10 mouse cellular contexts compared by ENCODE assay signal in genomic region chr15:99319411-99319871, GRCm38 (mm10). TPM values are rescaled to one million over a fixed set of nuclear protein-coding genes. Genes with fewer than 3 reads are reported as not detected.
DNase-seq lines count a peak whose midpoint lies in the region; ATAC-seq and TF ChIP-seq lines count a peak whose summit lies in the region.
"Had no signal": no experiment of that assay in that cellular context is flagged by ENCODE, and none has a peak within 500 bp of the region (broad histone marks: within the 10 kb centered on the region; RNA-seq: fewer than 3 reads in every experiment).

No protein-coding gene starts in this region.

- no peak for DNase-seq in hindbrain, embryonic 10.5 days (ENCODE audit: low spot score)
- peak; percentile 67 for DNase-seq in kidney, adult 2 months
- peak; percentile 64 for DNase-seq in lung, postnatal 36 days
- no peak for DNase-seq in left cerebral cortex, postnatal 4 days
- DNase-seq: gastrocnemius, postnatal 36 days had no signal

- H3K9ac ChIP-seq in hindbrain, embryonic 13.5 days: no peak overlapping the region
- H3K9ac ChIP-seq in heart, embryonic 13.5 days: 0 out of 2 replicates have a peak overlapping the region, but pooled peaks have one; percentile 5
- H3K9ac ChIP-seq: liver, embryonic 15.5 days had no signal

- H3K4me1 ChIP-seq in hindbrain, embryonic 13.5 days (replicated peaks): 0 out of 2 replicates have a peak, but pooled peaks cover 3% of the 10 kb centered on the region
- peaks cover 9% of the 10 kb centered on the region for H3K4me1 ChIP-seq in hindbrain, embryonic 10.5 days (replicated peaks)
- H3K4me1 ChIP-seq in heart, embryonic 13.5 days: peaks cover 10% of the 10 kb centered on the region
- H3K4me1 ChIP-seq in kidney, adult 2 months (ENCODE audit: control insufficient read depth, insufficient read depth, low read length): no peaks in the 10 kb centered on the region

- no peak for ATAC-seq in hindbrain, embryonic 13.5 days (ENCODE audit: low FRiP score)
- no peak for ATAC-seq in heart, embryonic 13.5 days (ENCODE audit: extremely low read depth, insufficient number of reproducible peaks, low FRiP score, low TSS enrichment)
- ATAC-seq in activated CD4-positive, CD25-positive, alpha-beta regulatory T cell, adult 4 months: no peak

- peaks cover 96% of the 10 kb centered on the region for H3K36me3 ChIP-seq in hindbrain, embryonic 13.5 days
- H3K36me3 ChIP-seq in hindbrain, embryonic 10.5 days: peaks cover 100% of the 10 kb centered on the region
- peaks cover 99% of the 10 kb centered on the region for H3K36me3 ChIP-seq in heart, embryonic 13.5 days
- H3K36me3 ChIP-seq in kidney, adult 2 months (ENCODE audit: control insufficient read depth, insufficient read depth, low read length): no peaks in the 10 kb centered on the region

- no peak for TF ChIP-seq CTCF in kidney, adult 2 months (conservative IDR thresholded peaks at IDR 0.05; ENCODE audit: insufficient read depth, insufficient read length, low read depth, low read length)

- no peak for TF ChIP-seq POLR2A in kidney, adult 2 months (IDR thresholded peaks at IDR 0.05; ENCODE audit: low read depth, low read length)

- no peaks in the 10 kb centered on the region for H3K27me3 ChIP-seq in hindbrain, embryonic 13.5 days
- no peaks in the 10 kb centered on the region for H3K27me3 ChIP-seq in hindbrain, embryonic 10.5 days (ENCODE audit: insufficient read depth, poor library complexity, severe bottlenecking)
- no peaks in the 10 kb centered on the region for H3K27me3 ChIP-seq in heart, embryonic 13.5 days (replicated peaks)
- no peaks in the 10 kb centered on the region for H3K27me3 ChIP-seq in kidney, adult 2 months (replicated peaks; ENCODE audit: control insufficient read depth, insufficient read depth, low read length)
- H3K27me3 ChIP-seq: liver, embryonic 15.5 days had no signal

- 79% methylated on average over 3 of the region's 3 CpGs for WGBS in hindbrain, embryonic 13.5 days
- WGBS in hindbrain, embryonic 10.5 days: 79% methylated on average over 3 of the region's 3 CpGs
- 52% methylated on average over 3 of the region's 3 CpGs for WGBS in heart, embryonic 13.5 days
- WGBS in kidney, adult 2 months: 45% methylated on average over 3 of the region's 3 CpGs

- H3K27ac ChIP-seq in hindbrain, embryonic 13.5 days: peak overlapping the region; percentile 52; the same call in 1 of the 2 replicates
- no peak overlapping the region for H3K27ac ChIP-seq in hindbrain, embryonic 10.5 days
- H3K27ac ChIP-seq in heart, embryonic 13.5 days (replicated peaks): peak overlapping the region; percentile 84
- H3K27ac ChIP-seq in kidney, adult 2 months (ENCODE audit: insufficient read depth, low read depth, low read length): peak overlapping the region; percentile 82
- H3K27ac ChIP-seq: liver, embryonic 15.5 days had no signal

- intact Hi-C loops in left cerebral cortex, postnatal 4 days (cut with DNase I): loop anchor here (5.0 kb wide), 1 partner anchor 53 kb away; the partner anchor contains the start of gene Fmnl3

- H3K4me2 ChIP-seq in hindbrain, embryonic 13.5 days: no peak overlapping the region
- no peak overlapping the region for H3K4me2 ChIP-seq in heart, embryonic 13.5 days
- H3K4me2 ChIP-seq: liver, embryonic 15.5 days had no signal

- no peaks in the 10 kb centered on the region for H3K9me3 ChIP-seq in hindbrain, embryonic 13.5 days
- H3K9me3 ChIP-seq in hindbrain, embryonic 10.5 days: no peaks in the 10 kb centered on the region
- H3K9me3 ChIP-seq in heart, embryonic 13.5 days: no peaks in the 10 kb centered on the region
- H3K9me3 ChIP-seq: liver, embryonic 15.5 days had no signal

- H3K4me3 ChIP-seq in hindbrain, embryonic 13.5 days: no peak overlapping the region
- H3K4me3 ChIP-seq in hindbrain, embryonic 10.5 days: no peak overlapping the region
- no peak overlapping the region for H3K4me3 ChIP-seq in heart, embryonic 13.5 days
- no peak overlapping the region for H3K4me3 ChIP-seq in kidney, adult 2 months (ENCODE audit: insufficient read depth, low read depth, low read length)
- H3K4me3 ChIP-seq: liver, embryonic 15.5 days had no signal

RNA-seq across cellular contexts. Expression of gene Fam186b, which starts 23.8 kb away (rescaled TPM):
- polyA plus RNA-seq in hindbrain, embryonic 13.5 days (2015; fragmentation: Nextera tagmentation; extraction: Ambion mirVana): 0.47 and 0.69 TPM in 2 replicates
- 0.20 and 0.27 TPM in 2 replicates for polyA plus RNA-seq in hindbrain, embryonic 10.5 days (2016; fragmentation: Nextera tagmentation; extraction: Ambion mirVana)
- polyA plus RNA-seq in heart, embryonic 13.5 days (2015; fragmentation: Nextera tagmentation; extraction: Ambion mirVana): 0.40 and 0.52 TPM in 2 replicates
- 0.13 and 0.24 TPM in 2 replicates for polyA plus RNA-seq in kidney, adult 2 months (2012; rRNA removed)
- under 1 TPM; 0.24 to 0.30 TPM for polyA plus RNA-seq in activated CD4-positive, CD25-positive, alpha-beta regulatory T cell, adult 4 months (2017; shearing (Covaris generic))
- total RNA-seq in left cerebral cortex, postnatal 4 days (2021): 1 to 10 TPM in 1 of 2 experiments, under 1 TPM in 1; 0.64 to 1.3 TPM
- total RNA-seq: gastrocnemius, postnatal 36 days; MEL had no signal
- polyA plus RNA-seq: liver, embryonic 15.5 days had no signal

RNA-seq across cellular contexts. Expression of gene Prpf40b, which starts 24.6 kb away (rescaled TPM):
- polyA plus RNA-seq in hindbrain, embryonic 13.5 days (2015; fragmentation: Nextera tagmentation; extraction: Ambion mirVana): 116 and 124 TPM in 2 replicates
- polyA plus RNA-seq in hindbrain, embryonic 10.5 days (2016; fragmentation: Nextera tagmentation; extraction: Ambion mirVana): 61.1 and 63.3 TPM in 2 replicates
- polyA plus RNA-seq in heart, embryonic 13.5 days (2015; fragmentation: Nextera tagmentation; extraction: Ambion mirVana): 37.4 and 41.5 TPM in 2 replicates
- 48.0 and 59.4 TPM in 2 replicates for polyA plus RNA-seq in kidney, adult 2 months (2012; rRNA removed)
- 1 to 10 TPM; 3.9 to 7.4 TPM for polyA plus RNA-seq in activated CD4-positive, CD25-positive, alpha-beta regulatory T cell, adult 4 months (2017; shearing (Covaris generic))
- total RNA-seq in left cerebral cortex, postnatal 4 days (2021): 100 to 1,000 TPM; 125 to 132 TPM

RNA-seq across cellular contexts. Expression of gene Fmnl3, which starts 50.8 kb away (rescaled TPM):
- 8.2 and 8.8 TPM in 2 replicates for polyA plus RNA-seq in hindbrain, embryonic 13.5 days (2015; fragmentation: Nextera tagmentation; extraction: Ambion mirVana)
- 10.7 and 14.6 TPM in 2 replicates for polyA plus RNA-seq in hindbrain, embryonic 10.5 days (2016; fragmentation: Nextera tagmentation; extraction: Ambion mirVana)
- polyA plus RNA-seq in heart, embryonic 13.5 days (2015; fragmentation: Nextera tagmentation; extraction: Ambion mirVana): 12.9 and 13.0 TPM in 2 replicates
- polyA plus RNA-seq in kidney, adult 2 months (2012; rRNA removed): 26.8 and 26.9 TPM in 2 replicates
- polyA plus RNA-seq in activated CD4-positive, CD25-positive, alpha-beta regulatory T cell, adult 4 months (2017; shearing (Covaris generic)): 1 to 10 TPM; 6.1 to 9.0 TPM
- total RNA-seq in left cerebral cortex, postnatal 4 days (2021): 10 to 100 TPM; 23.2 to 24.0 TPM

Comparison
In these comparisons a context has a peak if more than half of its experiments do, and no peak if none do; other contexts are left out.
1. DNase-seq: peak in kidney, adult 2 months (single experiment) and lung, postnatal 36 days (single experiment); none in hindbrain, embryonic 10.5 days (single experiment) and left cerebral cortex, postnatal 4 days (single experiment).